Comparison of ENCODE assay signal across 20 mouse cellular contexts in genomic region chr10:70847341-70847882, GRCm38 (mm10).
DNase-seq lines count a peak whose midpoint lies in the region; ATAC-seq and TF ChIP-seq lines count a peak whose summit lies in the region.
"Had no signal": no experiment of that assay in that cellular context is flagged by ENCODE, and none has a peak within 500 bp of the region (broad histone marks: within the 10 kb centered on the region; RNA-seq: fewer than 3 reads in every experiment).

No protein-coding gene starts in this region.

- peaks cover 52% of the 10 kb centered on the region for H3K4me1 ChIP-seq in E14TG2a.4 (replicated peaks; ENCODE audit: low read depth, low read length)
- H3K4me1 ChIP-seq in hindbrain, embryonic 13.5 days (replicated peaks): no peaks in the 10 kb centered on the region
- H3K4me1 ChIP-seq: embryonic facial prominence, embryonic 13.5 days; limb, embryonic 12.5 days; liver, embryonic 12.5 days had no signal

- H3K4me2 ChIP-seq in hindbrain, embryonic 13.5 days: no peak overlapping the region
- H3K4me2 ChIP-seq: embryonic facial prominence, embryonic 13.5 days; limb, embryonic 12.5 days; liver, embryonic 12.5 days had no signal

- no peaks in the 10 kb centered on the region for H3K27me3 ChIP-seq in E14TG2a.4 (ENCODE audit: insufficient read depth, low read length)
- no peaks in the 10 kb centered on the region for H3K27me3 ChIP-seq in hindbrain, embryonic 13.5 days
- H3K27me3 ChIP-seq: embryonic facial prominence, embryonic 13.5 days; limb, embryonic 12.5 days; liver, embryonic 12.5 days had no signal

- peaks cover 25% of the 10 kb centered on the region for H3K9me3 ChIP-seq in E14TG2a.4 (ENCODE audit: low read length)
- no peaks in the 10 kb centered on the region for H3K9me3 ChIP-seq in hindbrain, embryonic 13.5 days
- H3K9me3 ChIP-seq: embryonic facial prominence, embryonic 13.5 days; limb, embryonic 12.5 days had no signal

- no peak for TF ChIP-seq CTCF in E14TG2a.4 (conservative IDR thresholded peaks at IDR 0.05; ENCODE audit: low read length)

- no peak overlapping the region for H3K27ac ChIP-seq in hindbrain, embryonic 13.5 days
- H3K27ac ChIP-seq: embryonic facial prominence, embryonic 13.5 days; limb, embryonic 12.5 days; liver, embryonic 12.5 days had no signal

- 84% methylated on average over 3 of the region's 3 CpGs for WGBS in hindbrain, embryonic 13.5 days

- no peak for DNase-seq in frontal cortex, postnatal 10 days (ENCODE audit: low spot score in 2 of 2)
- DNase-seq in 3134 (ENCODE audit: extremely low read depth, insufficient read length, low spot score): peak; percentile 77
- DNase-seq in brain, adult 2 months (ENCODE audit: low read depth, low spot score): peak; percentile 79
- DNase-seq in layer of hippocampus, adult 18-20 months (ENCODE audit: low spot score in 2 of 2): no peak
- DNase-seq: cerebellum, postnatal 10 days; heart, adult 11 months; heart, postnatal 4 days; lung, adult 2 months; midbrain, embryonic 14.5 days had no signal

- peaks cover 74% of the 10 kb centered on the region for H3K36me3 ChIP-seq in E14TG2a.4 (ENCODE audit: insufficient read depth, low read length)
- no peaks in the 10 kb centered on the region for H3K36me3 ChIP-seq in hindbrain, embryonic 13.5 days
- H3K36me3 ChIP-seq: embryonic facial prominence, embryonic 13.5 days; limb, embryonic 12.5 days; liver, embryonic 12.5 days had no signal

- ATAC-seq in frontal cortex, adult (ENCODE audit: low TSS enrichment): peak; percentile 78
- no peak for ATAC-seq in hindbrain, embryonic 13.5 days (ENCODE audit: low FRiP score)
- ATAC-seq: CD4-positive, CD25-positive, alpha-beta regulatory T cell, adult 4 months; forebrain, embryonic 16.5 days; hindbrain, embryonic 16.5 days; intestine, embryonic 16.5 days; liver, embryonic 12.5 days had no signal

- H3K4me3 ChIP-seq in E14TG2a.4 (replicated peaks; ENCODE audit: low read length): 0 out of 2 replicates have a peak overlapping the region, but pooled peaks have one; percentile 14
- H3K4me3 ChIP-seq in hindbrain, embryonic 13.5 days: no peak overlapping the region
- H3K4me3 ChIP-seq: embryonic facial prominence, embryonic 13.5 days; limb, embryonic 12.5 days; liver, embryonic 12.5 days; myocyte had no signal

- H3K9ac ChIP-seq in hindbrain, embryonic 13.5 days: no peak overlapping the region
- H3K9ac ChIP-seq: embryonic facial prominence, embryonic 13.5 days; limb, embryonic 12.5 days; liver, embryonic 12.5 days had no signal

Comparison
In these comparisons a context has a peak if more than half of its experiments do, and no peak if none do; other contexts are left out.
1. DNase-seq: peak in 3134 (single experiment) and brain, adult 2 months (single experiment); none in frontal cortex, postnatal 10 days (0 of 2) and layer of hippocampus, adult 18-20 months (0 of 2).